Mouse (Mus musculus) macrophage (primary cell): ENCODE data around the gene Myo1d. TPM values are rescaled to one million over a fixed set of nuclear protein-coding genes. Genes with fewer than 3 reads are reported as not detected.

Experiments
- H3K27ac ChIP-seq: fragments of 350-480 bp; formaldehyde crosslinking; 2 replicates; pipeline ENCODE4 v1.9.0; 2021
- H3K36me3 ChIP-seq: fragments of 350-480 bp; formaldehyde crosslinking; 2 replicates; pipeline ENCODE4 v1.9.0; 2021; ENCODE audit errors: inconsistent target
- H3K4me3 ChIP-seq: fragments of 350-480 bp; formaldehyde crosslinking; 2 replicates; pipeline ENCODE4 v1.9.0; 2021; ENCODE audit errors: inconsistent target
- H3K79me2 ChIP-seq: fragments of 350-480 bp; formaldehyde crosslinking; 2 replicates; pipeline ENCODE4 v1.9.0; 2021; ENCODE audit errors: inconsistent target
- WGBS: methylation state at CpG from one replicate; pipeline ENCODE4 v1.1.7; 2026; ENCODE audit warnings: inconsistent platforms; ENCODE audit not compliant: missing documents; 5-methylcytosine and 5-hydroxymethylcytosine counted together
- polyA plus RNA-seq: library from polyadenylated mRNA; stranded (reverse); fragments of 250-400 nt; gene quantifications from 3 replicates; pipeline ENCODE4 v1.2.4, GENCODE M21; 2018; ENCODE audit warnings: inconsistent platforms

The Myo1d gene
- polyA plus RNA-seq, 1 experiment from 2014 or later, result 0.36 TPM

- Histone ChIP-seq H3K36me3 (no peaks in the 10 kb centered on the region), H3K79me2 (no peaks in the 10 kb centered on the region), H3K27ac (no peak overlapping the region), H3K4me3 (no peak overlapping the region)
- 96% methylated on average over 3 of the region's 3 CpGs for WGBS
Observed at GRCm38 (mm10) chr11:80771186-80771585, 8.6 kb downstream of the Myo1d start.

DNA sequence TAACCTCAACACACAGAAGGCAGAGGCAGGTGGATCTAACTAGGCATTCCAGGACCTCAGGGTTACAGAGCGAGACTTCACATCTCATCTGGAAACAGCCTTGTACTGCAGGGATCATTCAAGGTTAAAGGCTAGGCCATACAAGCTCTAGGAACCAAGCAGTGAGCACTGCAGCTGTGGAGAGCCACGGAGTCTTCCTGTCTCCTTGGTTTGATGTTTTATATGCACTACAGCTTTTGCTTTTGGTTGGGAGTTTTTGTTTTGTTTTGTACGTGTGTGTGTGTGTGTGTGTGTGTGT lies 12.6 kb downstream of the Myo1d start:
- no peak overlapping the region for H3K27ac ChIP-seq
- H3K79me2 ChIP-seq, result no peaks in the 10 kb centered on the region
- 72% methylated on average over 3 of the region's 3 CpGs for WGBS
- no peak overlapping the region for H3K4me3 ChIP-seq
- H3K36me3 ChIP-seq, result no peaks in the 10 kb centered on the region

- H3K4me3 ChIP-seq, result no peak overlapping the region
- H3K27ac ChIP-seq, result no peak overlapping the region
- no peaks in the 10 kb centered on the region for H3K79me2 ChIP-seq
- no peaks in the 10 kb centered on the region for H3K36me3 ChIP-seq
- WGBS, result 97% methylated on average over 5 of the region's 6 CpGs
Observed at GRCm38 (mm10) chr11:80766472-80767319, 13.1 kb downstream of the Myo1d start.

DNA sequence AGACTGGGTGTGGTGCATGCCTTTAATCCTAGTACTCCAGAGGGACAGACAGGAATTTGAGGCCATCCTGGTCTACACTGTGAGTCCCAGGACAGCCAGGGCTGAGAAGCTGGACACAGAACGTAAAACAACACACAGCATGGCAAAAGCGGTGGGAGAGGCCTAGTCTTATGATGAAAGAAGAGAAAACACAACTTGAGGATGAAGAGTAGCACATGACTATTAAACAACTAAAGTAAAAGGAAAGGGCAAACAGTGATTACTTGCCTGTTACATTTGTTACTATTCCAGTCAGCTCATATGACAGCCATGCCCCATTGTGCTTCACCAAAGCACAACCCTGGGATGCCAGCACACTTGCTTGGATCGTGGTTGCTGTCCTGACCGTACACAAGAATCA lies 13.8 kb downstream of the Myo1d start:
- Histone ChIP-seq H3K4me3 (no peak overlapping the region), H3K79me2 (no peaks in the 10 kb centered on the region), H3K36me3 (no peaks in the 10 kb centered on the region), H3K27ac (no peak overlapping the region)
- WGBS, result 95% methylated on average over 4 of the region's 4 CpGs

GRCm38 (mm10) chr11:80762066-80762465 lies 17.8 kb downstream of the Myo1d start:
- no peaks in the 10 kb centered on the region for H3K79me2 ChIP-seq
- no peaks in the 10 kb centered on the region for H3K36me3 ChIP-seq
- no peak overlapping the region for H3K27ac ChIP-seq
- H3K4me3 ChIP-seq, result no peak overlapping the region
- WGBS, result 56% methylated on average over 4 of the region's 4 CpGs

- 66% methylated on average over 3 of the region's 3 CpGs for WGBS
- Histone ChIP-seq H3K27ac (no peak overlapping the region), H3K36me3 (no peaks in the 10 kb centered on the region), H3K4me3 (no peak overlapping the region), H3K79me2 (no peaks in the 10 kb centered on the region)
Observed at GRCm38 (mm10) chr11:80761285-80761974, 18.4 kb downstream of the Myo1d start.

DNA sequence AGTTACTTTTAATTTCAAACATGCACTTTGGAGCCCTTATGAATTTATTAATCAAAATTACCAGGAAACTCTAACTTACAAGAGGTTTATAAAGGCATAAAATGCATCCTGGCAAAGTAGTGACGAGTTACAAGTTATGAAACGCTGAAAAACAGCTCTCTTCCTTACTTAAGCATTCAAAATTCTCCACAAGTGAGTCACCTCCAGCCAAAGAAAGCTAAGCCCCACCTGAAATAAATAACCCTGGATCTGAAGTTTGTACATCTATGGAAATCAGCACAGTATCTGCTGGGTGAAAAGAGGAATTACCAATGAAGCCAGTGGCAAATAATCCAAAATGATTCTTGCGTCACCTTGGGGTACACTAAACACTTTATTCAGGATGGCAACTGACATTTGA lies 20.8 kb downstream of the Myo1d start:
- no peak overlapping the region for H3K4me3 ChIP-seq
- H3K36me3 ChIP-seq, result no peaks in the 10 kb centered on the region
- no peak overlapping the region for H3K27ac ChIP-seq
- no peaks in the 10 kb centered on the region for H3K79me2 ChIP-seq
- WGBS, result 83% methylated on average over 3 of the region's 3 CpGs

DNA sequence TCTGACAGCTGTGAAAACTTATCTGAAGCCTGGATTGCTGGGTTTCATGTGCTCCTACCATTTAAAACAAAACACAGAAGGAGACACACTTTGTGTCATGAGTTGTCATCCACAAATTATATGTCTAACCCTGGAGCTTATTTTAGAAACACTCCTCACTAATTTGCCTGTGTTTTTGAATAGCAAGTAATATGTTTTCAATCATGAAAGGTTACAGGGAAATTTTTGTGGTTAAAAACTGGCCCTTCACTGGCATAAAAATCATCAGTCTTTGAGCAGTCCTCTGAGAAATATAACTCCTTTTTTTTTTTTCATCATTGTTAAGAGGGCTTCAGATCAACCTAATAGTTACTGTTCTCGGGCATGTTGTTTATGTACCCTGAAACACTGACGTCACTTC lies 25.6 kb downstream of the Myo1d start:
- no peak overlapping the region for H3K4me3 ChIP-seq
- H3K27ac ChIP-seq, result no peak overlapping the region
- WGBS, result 80% methylated on average over 1 of the region's 2 CpGs
- no peaks in the 10 kb centered on the region for H3K79me2 ChIP-seq
- H3K36me3 ChIP-seq, result no peaks in the 10 kb centered on the region

DNA sequence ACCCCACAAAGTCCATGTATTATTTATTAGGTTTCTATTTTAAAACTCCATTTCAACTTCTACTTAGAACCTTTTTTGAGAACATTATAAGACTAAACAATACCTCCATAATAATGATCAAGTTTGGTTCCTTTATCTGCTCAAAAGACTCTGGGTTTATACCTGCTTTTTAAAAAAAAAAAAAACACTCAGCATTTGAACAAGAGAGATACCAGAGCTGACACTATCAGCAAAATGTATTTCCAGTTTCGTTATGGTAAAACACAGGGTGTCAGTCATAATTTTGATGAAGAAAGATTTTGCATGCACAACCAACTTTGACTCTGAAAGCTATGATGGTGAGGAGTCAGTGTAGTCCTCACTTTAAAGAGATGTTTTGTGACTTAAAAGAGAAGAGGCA lies 28.7 kb downstream of the Myo1d start:
- no peak overlapping the region for H3K27ac ChIP-seq
- no peak overlapping the region for H3K4me3 ChIP-seq
- H3K79me2 ChIP-seq, result no peaks in the 10 kb centered on the region
- 93% methylated on average over 1 of the region's 1 CpGs for WGBS
- H3K36me3 ChIP-seq, result no peaks in the 10 kb centered on the region

DNA sequence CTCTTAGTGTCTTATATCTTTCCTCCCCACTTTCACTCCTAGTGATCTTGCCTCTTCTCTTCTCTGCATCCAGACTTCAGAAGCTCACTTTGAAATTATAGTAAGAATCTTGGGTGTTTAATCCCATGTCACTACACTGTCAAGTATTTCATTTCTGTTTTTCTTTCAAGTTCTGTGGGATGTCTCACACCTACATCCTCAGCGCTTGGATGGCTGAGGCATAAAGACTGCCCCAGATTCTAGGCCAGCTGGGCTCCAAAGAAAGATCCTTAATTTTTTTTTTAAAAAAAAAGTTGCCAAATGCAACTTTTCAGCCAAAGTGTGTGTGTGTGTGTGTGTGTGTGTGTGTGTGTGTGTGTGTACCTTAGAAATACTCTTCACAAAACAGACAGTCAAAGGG lies 30.6 kb downstream of the Myo1d start:
- Histone ChIP-seq H3K27ac (no peak overlapping the region), H3K36me3 (no peaks in the 10 kb centered on the region), H3K79me2 (no peaks in the 10 kb centered on the region), H3K4me3 (no peak overlapping the region)
- WGBS, result 100% methylated on average over 1 of the region's 1 CpGs

DNA sequence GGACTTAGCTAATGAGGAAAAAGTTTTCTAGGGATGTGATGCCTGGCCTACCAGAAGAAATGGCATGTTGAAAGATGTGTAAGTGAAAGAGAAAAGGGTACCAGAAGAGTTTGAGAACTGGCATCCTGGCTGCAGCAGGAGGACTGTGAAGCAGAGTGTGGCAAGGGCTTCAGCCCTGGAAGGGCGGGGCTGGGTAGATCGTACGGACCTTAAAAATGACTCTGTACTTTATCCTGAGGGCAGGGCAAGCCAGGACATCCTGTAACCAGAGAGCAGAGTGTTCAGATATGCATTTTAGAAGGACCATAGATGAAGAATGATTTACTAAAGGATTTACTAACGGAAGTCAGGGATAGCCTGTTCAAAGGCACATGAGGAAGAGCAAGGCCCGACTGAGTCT lies 34.4 kb downstream of the Myo1d start:
- H3K79me2 ChIP-seq, result no peaks in the 10 kb centered on the region
- H3K4me3 ChIP-seq, result no peak overlapping the region
- 89% methylated on average over 5 of the region's 5 CpGs for WGBS
- H3K36me3 ChIP-seq, result no peaks in the 10 kb centered on the region
- no peak overlapping the region for H3K27ac ChIP-seq

GRCm38 (mm10) chr11:80743823-80744410 lies 35.9 kb downstream of the Myo1d start:
- no peak overlapping the region for H3K4me3 ChIP-seq
- no peaks in the 10 kb centered on the region for H3K36me3 ChIP-seq
- WGBS, result 64% methylated on average over 4 of the region's 4 CpGs
- H3K27ac ChIP-seq, result no peak overlapping the region
- H3K79me2 ChIP-seq, result no peaks in the 10 kb centered on the region

- no peak overlapping the region for H3K4me3 ChIP-seq
- WGBS, result 94% methylated on average over 4 of the region's 4 CpGs
- no peaks in the 10 kb centered on the region for H3K79me2 ChIP-seq
- no peak overlapping the region for H3K27ac ChIP-seq
- no peaks in the 10 kb centered on the region for H3K36me3 ChIP-seq
Observed at GRCm38 (mm10) chr11:80742462-80742861, 37.4 kb downstream of the Myo1d start.

DNA sequence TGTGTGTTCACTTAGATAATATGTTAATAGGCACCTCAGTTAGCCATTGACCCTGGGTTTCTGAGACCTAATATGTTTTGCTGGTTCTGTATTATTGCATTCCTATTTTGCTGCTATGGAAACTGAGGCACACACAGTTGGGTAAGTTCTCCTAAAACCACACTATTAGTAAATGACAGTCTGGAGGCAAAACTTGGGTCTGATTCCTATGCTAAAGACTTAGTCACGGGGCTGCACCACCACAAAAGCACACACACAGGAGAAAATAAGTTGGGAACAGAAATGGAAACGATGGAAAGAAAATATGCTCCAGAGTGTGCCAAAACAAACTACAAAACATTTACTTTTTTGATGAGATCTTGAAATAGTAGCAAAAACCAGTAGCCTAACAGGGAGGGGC lies 45.1 kb downstream of the Myo1d start:
- no peak overlapping the region for H3K27ac ChIP-seq
- H3K4me3 ChIP-seq, result no peak overlapping the region
- H3K36me3 ChIP-seq, result no peaks in the 10 kb centered on the region
- 89% methylated on average over 2 of the region's 2 CpGs for WGBS
- H3K79me2 ChIP-seq, result no peaks in the 10 kb centered on the region

DNA sequence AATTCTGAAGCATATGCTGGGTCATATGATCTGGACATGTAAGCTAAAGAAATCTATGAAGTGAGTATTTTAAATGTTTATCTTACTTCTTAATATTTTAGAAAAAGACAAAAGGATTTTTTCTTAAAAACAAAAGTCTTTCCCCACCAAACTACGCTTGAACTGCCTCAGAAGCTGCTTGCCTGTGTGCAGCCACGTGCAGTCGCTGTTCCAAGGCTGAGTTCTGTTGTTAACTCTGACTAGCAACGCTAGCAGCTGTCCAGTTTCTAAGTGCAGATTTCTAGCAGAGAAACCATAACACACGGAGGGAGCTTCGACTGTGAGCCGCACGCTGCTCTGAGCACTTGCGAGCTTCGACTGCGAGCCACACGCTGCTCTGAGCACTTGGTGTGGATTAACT lies 55.1 kb downstream of the Myo1d start:
- Histone ChIP-seq H3K4me3 (no peak overlapping the region), H3K27ac (no peak overlapping the region), H3K36me3 (no peaks in the 10 kb centered on the region), H3K79me2 (no peaks in the 10 kb centered on the region)
- WGBS, result 87% methylated on average over 12 of the region's 12 CpGs
